Mouse (Mus musculus) natural killer cell, adult 2 months (primary cell): Measurements from ENCODE around the gene Tmcc2.
A peak's percentile ranks its signal among the peaks of the same experiment; 100 is the strongest.

Experiments
- DNase-seq, 2 experiments: peaks; one replicate each; pipeline ENCODE4 v3.0.0; 2022; ENCODE audit warnings: low spot score in 2 of 2

Tmcc2 gene

DNA sequence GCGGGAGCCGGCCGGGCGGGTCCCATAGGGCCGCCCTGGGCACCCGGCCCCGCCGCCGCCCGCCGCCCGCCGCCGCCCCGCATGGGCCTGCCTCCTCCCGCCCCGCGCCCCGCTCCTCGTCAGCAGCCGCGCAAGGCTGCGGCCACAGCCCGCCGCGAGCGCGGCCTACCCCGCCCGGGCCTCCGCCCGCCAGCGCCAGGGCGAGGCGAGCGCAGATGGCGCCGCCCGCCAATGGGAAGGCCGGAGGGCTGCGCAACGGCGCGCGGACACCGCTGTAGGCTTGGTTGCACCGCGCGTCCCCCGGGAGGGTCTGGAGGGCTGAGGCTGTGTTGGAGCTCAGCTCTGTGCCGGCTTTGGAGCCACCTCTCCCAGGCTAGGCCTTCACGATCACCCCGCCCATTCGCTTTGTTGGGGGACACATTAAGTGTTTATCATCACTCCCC, 520 bp upstream of the Tmcc2 start:
- no peak for DNase-seq

GRCm38 (mm10) chr1:132389886-132390585, 1.0 kb downstream of the Tmcc2 start:
- DNase-seq, result peak in 1 of 2 experiments; percentile 45

GRCm38 (mm10) chr1:132388813-132389803, 2.0 kb downstream of the Tmcc2 start:
- no peak for DNase-seq

DNA sequence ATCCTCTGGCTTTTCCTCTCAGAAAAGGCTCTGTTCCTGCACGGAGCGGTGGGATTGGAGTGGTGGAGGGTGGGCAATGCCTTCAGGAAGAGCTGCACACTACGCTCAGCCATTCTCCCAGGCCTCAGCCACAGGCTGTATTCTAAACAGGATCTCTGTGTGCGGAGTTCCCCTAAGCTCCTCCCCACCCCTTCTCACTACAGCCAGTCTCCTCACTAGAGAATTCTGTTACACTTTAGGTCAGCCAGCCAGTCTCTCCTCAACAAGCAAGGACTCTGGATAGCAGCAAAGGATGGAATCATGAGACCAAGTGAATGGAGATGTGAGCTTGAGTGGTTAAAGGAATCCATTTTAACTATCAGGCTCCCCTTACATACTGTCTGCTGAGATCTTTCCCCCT, 3.1 kb downstream of the Tmcc2 start:
- DNase-seq, result no peak

DNA sequence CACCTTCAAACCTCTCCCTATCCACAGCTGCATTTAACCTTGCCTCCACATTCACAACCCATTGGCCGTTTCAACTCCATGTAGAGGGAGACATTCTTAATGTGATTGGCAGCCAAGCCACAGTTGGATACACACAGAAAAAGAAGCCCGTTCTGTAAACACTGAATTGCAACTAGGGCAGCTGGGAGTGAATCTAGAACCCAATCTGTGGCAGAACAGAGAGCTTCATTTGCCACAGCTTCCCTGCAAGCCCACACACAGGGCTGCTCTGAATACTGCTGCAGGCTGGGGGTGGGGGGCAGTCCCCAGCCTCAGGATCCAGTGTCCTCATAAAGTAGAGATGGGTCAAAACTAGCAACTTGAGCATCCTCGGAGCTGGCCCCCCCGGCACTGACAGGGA, 4.8 kb downstream of the Tmcc2 start:
- no peak for DNase-seq

DNA sequence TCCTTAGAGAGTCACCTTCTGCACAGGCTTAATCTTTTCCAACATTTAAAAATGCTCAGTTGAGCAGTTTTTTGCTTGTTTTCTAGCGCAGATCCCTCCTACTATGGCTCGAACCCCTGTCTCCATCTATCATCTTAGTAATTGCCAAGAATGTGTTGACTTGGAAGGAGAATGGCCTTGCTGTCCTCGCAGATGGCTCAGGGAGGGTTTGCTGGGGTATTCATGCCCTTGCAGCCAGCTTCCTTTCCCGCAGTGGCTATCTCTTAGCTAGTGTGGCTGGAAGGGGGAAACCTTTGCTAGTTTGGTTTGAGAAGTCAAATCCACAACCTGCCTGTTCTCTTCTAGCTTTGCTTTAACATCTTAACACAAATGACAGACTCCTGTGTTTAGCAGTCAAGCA, 5.4 kb downstream of the Tmcc2 start:
- DNase-seq, result no peak

DNA sequence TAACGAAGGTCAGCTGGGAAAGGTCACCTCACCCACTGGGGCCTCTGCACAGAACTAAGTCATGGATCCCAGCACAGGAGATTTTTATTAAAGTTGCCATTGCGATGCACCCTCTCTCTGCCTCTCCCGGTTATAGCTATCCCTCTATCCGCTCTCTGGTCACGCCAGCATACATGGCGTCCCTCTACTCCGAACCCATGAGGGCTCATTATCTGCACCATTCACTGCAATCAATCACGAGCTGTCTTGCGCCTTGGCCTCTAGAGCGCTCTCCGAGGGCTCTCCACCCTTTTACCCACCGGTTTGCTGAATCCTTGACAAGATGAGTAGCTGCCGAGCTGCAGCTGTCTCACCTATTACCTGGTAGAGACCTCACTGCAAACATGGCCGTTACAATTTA, 5.8 kb downstream of the Tmcc2 start:
- no peak for DNase-seq

GRCm38 (mm10) chr1:132384001-132384554, 7.0 kb downstream of the Tmcc2 start:
- DNase-seq, result no peak

- DNase-seq, result no peak
Observed at GRCm38 (mm10) chr1:132381929-132382328, 9.2 kb downstream of the Tmcc2 start.

- DNase-seq, result no peak
Observed at GRCm38 (mm10) chr1:132380550-132381100, 10.5 kb downstream of the Tmcc2 start.

GRCm38 (mm10) chr1:132377811-132378210, 13.3 kb downstream of the Tmcc2 start:
- no peak for DNase-seq

DNA sequence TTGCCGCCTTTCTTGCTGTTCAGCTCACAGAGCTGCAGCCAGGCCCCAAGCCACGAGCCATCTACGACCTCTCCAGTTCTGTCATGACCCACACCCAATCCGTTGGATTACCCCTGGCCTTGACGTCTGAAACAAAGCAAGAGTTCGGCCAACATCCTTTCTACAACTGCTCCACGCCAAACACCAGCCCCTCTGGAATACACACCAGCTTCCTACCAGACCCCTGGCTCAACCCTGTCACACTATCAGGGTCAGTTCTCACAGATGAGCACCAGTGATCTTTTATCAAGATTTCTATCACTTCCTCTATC, 14.1 kb downstream of the Tmcc2 start:
- no peak for DNase-seq

DNA sequence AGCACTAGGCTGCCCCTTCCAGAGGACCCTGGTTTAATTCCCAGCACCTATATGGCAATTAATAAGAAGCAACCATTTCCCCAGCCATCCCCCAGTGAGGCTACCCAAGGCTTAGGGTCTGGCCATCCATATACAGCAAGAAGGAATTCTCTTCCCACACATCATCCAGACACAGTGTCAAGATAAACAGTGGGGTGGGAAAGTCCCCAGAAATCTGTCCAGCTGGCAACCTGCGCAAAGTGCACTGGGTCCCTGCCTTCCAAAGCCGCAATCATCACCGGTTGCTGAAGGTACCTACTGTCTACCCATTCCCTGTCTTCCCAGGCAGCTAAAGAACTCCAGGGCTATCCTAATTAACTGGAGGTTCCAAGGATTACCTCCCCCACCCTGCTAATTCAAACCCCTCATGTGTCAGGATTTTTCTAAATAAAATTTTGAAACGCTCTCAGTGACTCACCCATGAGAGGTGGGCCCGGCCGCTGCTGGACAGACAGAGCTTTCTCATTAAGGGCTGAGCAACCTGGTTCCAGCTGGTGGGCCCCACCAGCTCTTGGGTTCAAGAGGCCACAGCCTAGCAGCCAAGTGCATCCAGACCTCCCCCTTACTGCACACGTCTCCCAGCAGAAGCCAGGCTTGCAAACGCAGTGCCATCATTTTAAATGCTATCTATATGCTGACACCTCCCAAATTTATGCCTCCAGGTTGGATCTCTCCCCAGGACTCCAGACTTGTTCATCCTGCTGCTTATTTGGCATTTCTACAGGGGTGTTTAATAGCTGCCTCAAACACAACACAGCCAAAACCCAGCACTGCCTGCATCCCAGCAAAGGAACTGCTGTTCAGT, 14.6 kb downstream of the Tmcc2 start:
- no peak for DNase-seq

- DNase-seq, result no peak
Observed at GRCm38 (mm10) chr1:132375256-132375655, 15.8 kb downstream of the Tmcc2 start.

DNA sequence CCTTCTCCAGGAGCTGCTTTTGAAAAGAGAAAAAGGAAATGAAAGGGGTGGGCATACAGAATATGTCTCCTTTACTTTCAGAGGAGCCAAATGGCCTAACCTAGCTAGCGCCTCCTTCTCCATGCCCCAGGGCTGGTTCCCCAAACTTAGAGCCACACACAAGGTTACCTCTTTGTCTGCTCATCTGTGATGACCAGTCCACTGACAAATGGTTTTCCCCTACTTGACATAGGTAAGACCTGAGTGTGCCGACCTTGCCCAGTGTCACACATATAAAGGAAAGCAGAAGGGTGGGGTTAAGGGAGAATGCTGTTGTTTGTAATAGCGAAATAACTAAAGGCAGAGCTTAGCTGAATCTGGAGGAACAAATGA, 16.2 kb downstream of the Tmcc2 start:
- DNase-seq, result no peak

DNA sequence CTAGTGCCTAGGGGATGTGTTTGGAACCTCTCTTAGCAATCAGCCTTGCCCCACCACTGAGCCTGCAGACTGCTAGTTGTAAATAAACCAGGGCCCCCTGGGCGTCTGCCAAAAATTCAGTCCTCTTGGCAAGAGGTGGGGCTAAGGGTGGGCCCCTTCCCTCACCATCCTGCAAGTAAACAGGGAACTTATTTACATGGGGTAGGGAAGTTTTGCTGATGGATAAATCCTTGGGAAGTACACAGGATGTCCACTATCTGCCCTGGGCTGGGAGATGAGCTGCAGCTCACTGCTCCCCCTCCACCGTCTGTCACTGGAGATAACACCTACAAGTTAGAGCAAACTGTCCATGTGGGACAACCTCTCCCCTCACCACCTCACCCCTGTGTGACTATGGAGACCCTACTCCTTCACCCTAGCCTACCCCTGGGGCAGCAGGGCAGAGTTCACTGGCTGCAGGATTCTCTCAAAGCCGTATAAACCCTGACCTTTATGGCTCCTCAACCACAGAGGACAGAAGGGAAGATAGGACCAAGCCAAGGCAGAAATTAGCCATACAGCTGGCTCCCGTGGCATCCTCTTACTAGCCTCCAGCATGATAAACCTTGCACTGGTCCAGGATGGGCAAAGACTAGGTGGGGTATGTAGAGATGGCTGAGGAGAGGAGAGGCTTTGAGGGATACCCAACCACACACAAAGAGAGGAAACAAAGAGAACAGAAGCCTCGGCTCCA, 16.8 kb downstream of the Tmcc2 start:
- no peak for DNase-seq

- no peak for DNase-seq
Observed at GRCm38 (mm10) chr1:132372896-132373534, 18.1 kb downstream of the Tmcc2 start.

- DNase-seq, result no peak
Observed at GRCm38 (mm10) chr1:132372354-132372753, 18.7 kb downstream of the Tmcc2 start.

DNA sequence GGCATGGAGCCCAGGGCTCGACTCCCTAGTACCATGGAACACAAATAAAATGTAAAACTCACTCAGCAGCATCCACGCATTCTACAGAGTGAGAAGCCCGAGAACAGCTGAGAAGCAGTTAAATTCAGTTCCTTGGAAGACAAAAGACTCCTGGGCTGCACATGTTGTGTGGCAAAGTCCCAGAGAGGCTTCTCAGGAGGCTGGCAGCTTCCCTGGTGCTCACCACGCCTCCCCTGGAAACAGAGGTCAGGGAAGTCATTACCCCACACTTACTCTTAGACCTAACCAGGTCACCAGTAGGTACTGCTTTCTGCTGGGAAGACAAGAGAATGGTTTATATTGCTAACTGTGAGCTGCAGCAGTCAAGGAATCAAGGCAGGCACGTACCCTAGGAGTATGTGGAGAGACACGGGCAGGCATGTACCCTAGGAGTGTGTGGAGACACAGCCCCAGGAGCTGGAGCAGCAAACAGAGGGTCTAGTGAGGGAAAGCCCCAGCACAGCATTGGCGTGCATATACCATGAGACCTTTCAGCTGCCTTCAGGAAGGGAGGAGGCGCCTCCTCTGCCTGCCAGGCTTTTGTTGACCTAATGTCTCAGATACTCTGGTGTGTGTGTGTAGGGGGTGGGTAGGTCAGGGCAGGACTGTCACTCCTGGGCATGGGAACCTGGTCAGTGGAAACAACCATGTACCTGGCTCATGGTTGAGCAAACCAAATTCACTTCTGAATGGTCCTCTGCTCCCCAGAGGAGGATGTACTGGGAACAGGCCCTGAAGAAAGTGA, 19.6 kb downstream of the Tmcc2 start:
- DNase-seq, result no peak
